Mouse (Mus musculus) heart, postnatal 0 days (tissue): ENCODE measurements around the gene Rpl32. TPM values are rescaled to one million over a fixed set of nuclear protein-coding genes. Genes with fewer than 3 reads are reported as not detected.

Experiments
- ATAC-seq: fragments of 200-750 bp; cut with Nextera tagmentation; 2 replicates; pipeline ENCODE4 v1.8.0; 2017; ENCODE audit warnings: low read depth, moderate number of reproducible peaks, moderate library complexity; ENCODE audit not compliant: insufficient read depth
- DNase-seq: peaks from one replicate; pipeline ENCODE4 v3.0.0-alpha.2; 2016; ENCODE audit warnings: low spot score
- H3K27ac ChIP-seq: fragments of 300-500 bp; sonication (generic); 2 replicates; pipeline ENCODE4 v1.5.1; 2014; ENCODE audit warnings: low read depth, mild to moderate bottlenecking
- H3K27me3 ChIP-seq: fragments of 300-500 bp; sonication (generic); 2 replicates; pipeline ENCODE4 v1.6.1; 2014; ENCODE audit warnings: low read length, mixed read lengths; ENCODE audit not compliant: control insufficient read depth, insufficient read depth
- H3K36me3 ChIP-seq: fragments of 300-500 bp; sonication (generic); replicated peaks from 2 replicates; pipeline ENCODE4 v1.6.1; 2014; ENCODE audit warnings: low read length, mixed read lengths; ENCODE audit not compliant: control insufficient read depth, insufficient read depth
- H3K4me1 ChIP-seq: fragments of 300-500 bp; sonication (generic); 2 replicates; pipeline ENCODE4 v1.6.1; 2014; ENCODE audit warnings: antibody characterized with exemption; ENCODE audit not compliant: control insufficient read depth, insufficient read depth
- H3K4me2 ChIP-seq: fragments of 300-500 bp; sonication (generic); 2 replicates; pipeline ENCODE4 v1.6.1; 2014; ENCODE audit warnings: low read depth, mild to moderate bottlenecking, low read length, moderate library complexity
- H3K4me3 ChIP-seq: fragments of 300-500 bp; sonication (generic); 2 replicates; pipeline ENCODE4 v1.5.1; 2014; ENCODE audit warnings: low read depth, low read length
- H3K9ac ChIP-seq: fragments of 300-500 bp; sonication (generic); replicated peaks from 2 replicates; pipeline ENCODE4 v1.6.1; 2014; ENCODE audit warnings: low read depth, low read length, mixed read lengths
- H3K9me3 ChIP-seq: fragments of 300-500 bp; sonication (generic); replicated peaks from 2 replicates; pipeline ENCODE4 v1.6.1; 2016; ENCODE audit warnings: low read length; ENCODE audit not compliant: control insufficient read depth
- CTCF ChIP-seq: IDR thresholded peaks from 2 replicates; pipeline ENCODE4 v1.5.1; 2016; ENCODE audit warnings: antibody characterized with exemption, control low read depth, low read depth
- EP300 ChIP-seq: IDR thresholded peaks from 2 replicates; pipeline ENCODE4 v1.6.1; 2016; ENCODE audit warnings: antibody characterized with exemption, low read depth
- WGBS: fragments of 180-500 bp; shearing (Covaris S2); extraction: QIAGEN DNeasy Blood & Tissue Kit; methylation state at CpG from one replicate; pipeline ENCODE4 v1.1.7; 2014; 5-methylcytosine and 5-hydroxymethylcytosine counted together
- polyA plus RNA-seq: library from polyadenylated mRNA; unstranded; fragments of >200 nt; fragmentation: Nextera tagmentation; extraction: Ambion mirVana; gene quantifications from 2 replicates; pipeline ENCODE4 v1.2.1, GENCODE M21; 2015
- total RNA-seq: library from RNA; depleted of rRNA; stranded (reverse); fragments of >200 nt; gene quantifications from 2 replicates; pipeline ENCODE4 v1.2.3, GENCODE M21; 2014; ENCODE audit warnings: low replicate concordance

Gene Rpl32
- total and polyA plus RNA-seq, 2 experiments from 2014 or later = 1,019 to 1,074 TPM

DNA sequence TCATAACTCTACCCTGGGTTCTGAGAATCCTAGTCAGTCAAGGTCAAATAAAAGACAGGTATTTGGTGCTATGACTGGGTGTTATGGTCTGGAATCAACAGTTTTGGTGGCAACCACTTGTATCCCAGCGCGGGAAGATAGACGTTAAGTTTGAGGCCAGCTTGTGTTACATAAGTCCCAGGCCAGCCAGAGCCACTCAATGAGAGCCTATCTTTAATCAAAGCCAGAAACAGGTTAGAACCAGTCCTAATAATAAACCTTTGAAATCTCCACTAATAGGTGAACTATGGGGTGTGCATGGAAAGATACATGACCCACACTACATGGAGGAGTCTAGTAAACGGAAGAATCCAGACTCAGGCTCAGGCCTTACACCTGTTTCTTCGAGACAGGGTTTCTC is 30.2 kb upstream of the Rpl32 start:
- Histone ChIP-seq H3K9ac (no peak overlapping the region), H3K4me3 (peak overlapping the region; percentile 51), H3K27ac (no peak overlapping the region), H3K27me3 (no peaks in the 10 kb centered on the region), H3K4me1 (peaks cover 5% of the 10 kb centered on the region; the same call in 1 of the 2 replicates), H3K9me3 (no peaks in the 10 kb centered on the region), H3K4me2 (peak overlapping the region; percentile 80), H3K36me3 (peaks cover 20% of the 10 kb centered on the region)
- no peak for DNase-seq
- ATAC-seq = no peak
- WGBS = 69% methylated on average over 5 of the region's 5 CpGs
- TF ChIP-seq CTCF = no peak
- TF ChIP-seq EP300 = no peak

DNA sequence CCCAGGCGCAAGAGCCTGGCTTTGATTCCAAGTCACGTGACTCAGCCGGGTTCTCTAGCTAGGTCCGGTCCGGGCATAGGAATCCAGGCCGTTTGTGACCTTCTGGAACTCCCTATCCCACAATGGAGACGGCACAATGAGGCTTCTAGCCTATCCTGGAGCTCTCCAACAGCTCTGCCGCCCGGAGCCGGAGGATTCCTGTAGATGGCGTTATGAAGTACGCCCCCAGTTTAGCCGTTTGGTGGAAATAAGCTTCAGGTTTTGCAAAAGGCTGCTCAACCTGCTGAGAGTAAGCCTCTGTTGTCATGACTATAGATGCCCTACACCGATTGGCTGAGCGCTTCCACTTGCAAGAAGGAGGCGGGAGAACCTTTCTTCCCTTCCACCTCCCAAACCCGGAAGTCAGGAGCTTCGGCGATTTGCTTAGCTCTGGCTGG is 29.6 kb upstream of the Rpl32 start, which contains the start of gene Efcab12:
Gene Efcab12 (minus strand): TSS at position 252 of the 437 bp plus-strand sequence.
- H3K4me2 ChIP-seq = peak within 1 kb of the TSS; percentile 80
- no peaks in the 10 kb centered on the region for H3K27me3 ChIP-seq
- 3% methylated on average over 19 of the region's 19 CpGs for WGBS
- peak; percentile 86 for ATAC-seq
- H3K9me3 ChIP-seq = no peaks in the 10 kb centered on the region
- no peak within 1 kb of the TSS for H3K27ac ChIP-seq
- DNase-seq = peak; percentile 78
- peaks cover 15% of the 10 kb centered on the region; the same call in 1 of the 2 replicates for H3K36me3 ChIP-seq
- H3K4me3 ChIP-seq = peak within 1 kb of the TSS; percentile 51
- TF ChIP-seq EP300 = no peak
- no peak for TF ChIP-seq CTCF
- H3K9ac ChIP-seq = peak within 1 kb of the TSS; percentile 42; the same call in 1 of the 2 replicates
- peaks cover 5% of the 10 kb centered on the region; the same call in 1 of the 2 replicates for H3K4me1 ChIP-seq

DNA sequence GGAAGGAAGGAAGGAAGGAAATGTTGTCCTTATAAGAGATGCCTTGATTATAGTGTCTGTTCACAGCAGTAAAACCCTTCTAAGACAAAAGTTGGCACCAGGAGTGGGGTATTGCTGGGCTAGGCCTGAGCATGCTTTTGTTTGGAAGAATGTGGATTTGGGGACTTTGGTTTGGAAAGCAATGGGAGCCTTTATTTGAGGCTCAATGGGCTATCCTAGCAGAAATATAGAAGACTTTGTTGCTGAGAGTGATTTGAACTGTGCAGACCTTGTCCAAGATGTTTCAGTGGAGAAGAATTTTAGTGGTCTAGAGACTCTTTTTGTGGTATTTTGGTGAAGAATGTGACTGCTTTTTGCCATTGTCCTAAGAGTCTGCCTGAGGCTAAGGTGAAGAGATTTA is 25.3 kb upstream of the Rpl32 start:
- no peaks in the 10 kb centered on the region for H3K27me3 ChIP-seq
- no peaks in the 10 kb centered on the region for H3K9me3 ChIP-seq
- no peak for DNase-seq
- no peak overlapping the region for H3K4me3 ChIP-seq
- peaks cover 5% of the 10 kb centered on the region; the same call in 1 of the 2 replicates for H3K4me1 ChIP-seq
- H3K36me3 ChIP-seq = no peaks in the 10 kb centered on the region
- no peak for ATAC-seq
- TF ChIP-seq EP300 (no peak), CTCF (no peak)
- H3K4me2 ChIP-seq = no peak overlapping the region
- no peak overlapping the region for H3K9ac ChIP-seq
- H3K27ac ChIP-seq = no peak overlapping the region

DNA sequence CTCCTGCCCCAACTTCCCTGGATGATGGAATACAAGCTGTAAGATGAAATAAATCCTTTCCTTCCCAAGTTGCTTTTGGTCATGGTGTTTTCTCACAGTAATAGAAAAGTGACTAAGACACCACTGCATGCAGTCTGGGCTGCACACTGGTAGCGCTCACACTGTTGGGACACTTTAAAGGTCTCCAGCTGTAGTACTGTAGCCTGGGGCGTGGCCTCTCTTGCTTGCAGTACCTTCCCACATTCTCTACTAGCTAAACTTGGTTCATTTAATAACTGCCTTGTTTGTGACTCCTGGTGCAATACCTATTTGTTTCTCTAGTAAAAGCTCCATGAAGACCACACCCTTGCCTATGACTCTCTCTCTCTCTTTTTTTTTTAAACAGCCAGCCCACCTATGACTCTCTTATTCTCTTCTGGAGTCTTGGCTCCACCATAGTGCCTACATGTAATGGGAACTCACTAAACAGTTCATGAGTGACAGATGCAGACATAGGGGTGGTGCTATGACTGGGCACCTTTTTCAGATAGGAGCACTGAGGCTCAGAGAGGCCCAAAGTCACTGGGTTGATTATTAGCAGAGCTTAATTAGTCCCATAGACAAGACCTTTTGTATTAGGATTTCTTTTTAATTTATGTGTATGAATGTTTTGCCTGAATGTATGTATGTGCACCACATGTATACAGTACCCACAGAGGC is 23.8 kb upstream of the Rpl32 start:
- TF ChIP-seq CTCF (no peak), EP300 (no peak)
- Histone ChIP-seq H3K9ac (no peak overlapping the region), H3K4me1 (no peaks in the 10 kb centered on the region), H3K27me3 (no peaks in the 10 kb centered on the region), H3K4me2 (no peak overlapping the region), H3K27ac (no peak overlapping the region), H3K9me3 (no peaks in the 10 kb centered on the region), H3K4me3 (no peak overlapping the region), H3K36me3 (no peaks in the 10 kb centered on the region)
- 86% methylated on average over 2 of the region's 2 CpGs for WGBS
- DNase-seq = no peak
- ATAC-seq = no peak

DNA sequence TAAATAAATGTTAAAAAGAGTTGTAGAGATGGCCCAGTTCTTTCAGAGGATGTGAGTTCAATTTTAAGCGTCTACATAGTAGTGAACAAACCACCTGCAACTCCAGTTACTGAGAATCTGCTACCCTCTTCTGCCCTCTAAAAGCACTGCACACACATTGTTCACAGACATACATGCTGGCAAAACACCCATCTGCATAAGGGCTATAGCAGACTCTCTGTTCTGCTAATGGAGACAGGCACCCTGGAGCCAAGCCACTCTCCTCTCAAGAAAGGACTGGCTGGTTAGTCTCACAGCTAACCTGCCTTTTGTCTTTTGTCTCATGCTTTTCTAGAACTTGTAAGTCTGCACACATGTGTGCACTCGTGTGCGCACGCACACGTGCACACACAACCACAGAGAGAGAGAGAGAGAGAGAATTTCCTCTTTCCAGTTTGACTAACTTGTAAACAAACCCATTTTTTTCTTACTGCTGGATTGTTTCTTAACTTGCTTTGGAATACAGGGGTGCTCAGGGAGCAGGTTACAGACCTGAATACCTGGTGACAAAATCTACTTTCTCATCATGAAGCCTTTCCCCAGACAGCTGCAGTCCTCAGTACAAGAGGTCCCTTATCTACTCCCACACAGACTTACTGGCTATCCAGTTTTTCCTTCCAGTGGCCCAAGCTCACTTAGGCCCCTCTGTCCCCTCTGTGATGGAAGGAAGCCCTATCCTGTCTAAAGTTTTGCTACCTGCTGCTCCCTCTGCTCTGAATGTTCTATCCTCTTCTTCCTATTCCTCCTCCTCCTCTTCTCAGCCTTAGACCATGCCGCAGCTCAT is 22.4 kb upstream of the Rpl32 start:
- WGBS = 88% methylated on average over 6 of the region's 6 CpGs
- Histone ChIP-seq H3K9me3 (no peaks in the 10 kb centered on the region), H3K4me2 (no peak overlapping the region), H3K4me1 (no peaks in the 10 kb centered on the region), H3K27me3 (no peaks in the 10 kb centered on the region), H3K36me3 (no peaks in the 10 kb centered on the region), H3K9ac (no peak overlapping the region), H3K27ac (no peak overlapping the region), H3K4me3 (no peak overlapping the region)
- DNase-seq = no peak
- TF ChIP-seq CTCF = no peak
- no peak for TF ChIP-seq EP300
- ATAC-seq = no peak
